Mouse (Mus musculus): Measurements from ENCODE around the gene Sipa1l2.

DNA sequence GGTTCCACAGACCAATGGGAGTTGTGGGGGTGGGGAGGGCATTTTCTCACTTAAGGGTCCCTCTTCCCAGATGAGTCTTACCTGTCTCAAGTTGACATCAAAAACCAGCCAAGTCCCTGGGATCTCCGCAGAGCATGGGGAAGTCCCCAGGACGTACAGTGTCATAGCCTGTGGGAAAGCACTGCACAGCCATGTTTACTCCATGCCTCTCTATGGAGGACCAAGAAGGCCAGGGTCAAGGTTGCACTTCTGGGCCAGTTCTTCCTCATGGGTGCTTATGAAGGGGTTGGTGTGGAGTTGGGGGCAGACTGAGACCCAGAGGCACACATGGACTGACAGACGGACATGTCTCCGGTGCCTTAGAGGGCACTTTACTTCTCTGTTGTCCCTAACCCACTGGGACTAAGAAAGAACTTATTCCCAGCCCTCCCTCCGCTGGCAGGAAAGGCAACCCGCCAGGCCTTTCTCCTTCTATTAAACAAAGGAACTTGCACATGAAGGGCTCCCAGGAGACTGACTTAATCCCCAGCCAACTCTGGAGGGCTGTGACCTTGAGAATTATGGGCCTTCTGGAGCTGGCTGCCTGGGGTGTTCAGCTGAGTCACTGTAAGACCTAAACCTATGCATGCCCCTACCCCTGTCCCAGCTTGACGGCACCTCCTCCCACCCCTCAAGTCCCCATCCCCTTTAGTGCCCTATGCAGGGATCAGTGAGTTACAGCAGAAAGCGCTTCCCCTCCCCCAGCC lies 199.9 kb downstream of the Sipa1l2 start:
- no peak for TF ChIP-seq CTCF (IDR thresholded peaks at IDR 0.05; ENCODE audit: low read depth, low read length)
- no peak for TF ChIP-seq TAL1 (conservative IDR thresholded peaks at IDR 0.05; ENCODE audit: low read depth, low read length)
- TF ChIP-seq GATA1 (IDR thresholded peaks at IDR 0.05; ENCODE audit: borderline replicate concordance, low read length): no peak
